In genomic region chr17:72898775-72899174, GRCm38 (mm10) we compare ENCODE assay signal across 24 mouse cellular contexts. TPM values are rescaled to one million over a fixed set of nuclear protein-coding genes. Genes with fewer than 3 reads are reported as not detected.
DNase-seq lines count a peak whose midpoint lies in the region; ATAC-seq lines count a peak whose summit lies in the region.
"Had no signal": no experiment of that assay in that cellular context is flagged by ENCODE, and none has a peak within 500 bp of the region (broad histone marks: within the 10 kb centered on the region; RNA-seq: fewer than 3 reads in every experiment).

No protein-coding gene starts in this region.

- no peaks in the 10 kb centered on the region for H3K9me3 ChIP-seq in heart, embryonic 11.5 days (replicated peaks; ENCODE audit: control insufficient read depth, low read length)
- H3K9me3 ChIP-seq in midbrain, embryonic 11.5 days (ENCODE audit: control insufficient read depth, low read length), result no peaks in the 10 kb centered on the region
- H3K9me3 ChIP-seq in midbrain, embryonic 13.5 days, result no peaks in the 10 kb centered on the region
- no peaks in the 10 kb centered on the region for H3K9me3 ChIP-seq in stomach, embryonic 16.5 days (replicated peaks; ENCODE audit: control insufficient read depth, low read length)
- H3K9me3 ChIP-seq in kidney, embryonic 15.5 days (replicated peaks), result no peaks in the 10 kb centered on the region
- H3K9me3 ChIP-seq: forebrain, embryonic 15.5 days; heart, embryonic 13.5 days; limb, embryonic 15.5 days; midbrain, embryonic 12.5 days had no signal

- peak; percentile 2 for DNase-seq in heart, postnatal 4 days
- DNase-seq in midbrain, embryonic 11.5 days (ENCODE audit: low spot score, missing footprints), result peak; percentile 60
- DNase-seq in gastrocnemius, postnatal 25 days, result no peak
- DNase-seq: adrenal gland, postnatal 10 days; B cell, adult 2 months; cerebellum, adult 18-20 months; cerebellum, postnatal 36 days; gastrocnemius, postnatal 36 days; kidney, adult 18-20 months; layer of hippocampus, adult 9-11 months had no signal

- no peak overlapping the region for H3K27ac ChIP-seq in heart, embryonic 11.5 days (ENCODE audit: low read depth, low read length)
- H3K27ac ChIP-seq in midbrain, embryonic 11.5 days (ENCODE audit: low read depth, low read length), result no peak overlapping the region
- no peak overlapping the region for H3K27ac ChIP-seq in midbrain, embryonic 13.5 days
- peak overlapping the region; percentile 65 for H3K27ac ChIP-seq in stomach, embryonic 16.5 days (ENCODE audit: low read length)
- no peak overlapping the region for H3K27ac ChIP-seq in kidney, embryonic 15.5 days
- H3K27ac ChIP-seq: forebrain, embryonic 15.5 days; heart, embryonic 13.5 days; hindbrain, embryonic 14.5 days; kidney, postnatal 0 days; limb, embryonic 15.5 days; macrophage; midbrain, embryonic 12.5 days had no signal

- H3K27me3 ChIP-seq in heart, embryonic 11.5 days (ENCODE audit: control insufficient read depth, insufficient read depth, low read length), result no peaks in the 10 kb centered on the region
- no peaks in the 10 kb centered on the region for H3K27me3 ChIP-seq in midbrain, embryonic 11.5 days (ENCODE audit: control insufficient read depth, insufficient read depth, low read length)
- H3K27me3 ChIP-seq in midbrain, embryonic 13.5 days, result no peaks in the 10 kb centered on the region
- H3K27me3 ChIP-seq in stomach, embryonic 16.5 days (ENCODE audit: control insufficient read depth, insufficient read depth, low read length), result no peaks in the 10 kb centered on the region
- H3K27me3 ChIP-seq in kidney, embryonic 15.5 days, result no peaks in the 10 kb centered on the region
- H3K27me3 ChIP-seq: forebrain, embryonic 15.5 days; heart, embryonic 13.5 days; limb, embryonic 15.5 days; midbrain, embryonic 12.5 days had no signal

- no peak overlapping the region for H3K9ac ChIP-seq in heart, embryonic 11.5 days (ENCODE audit: low read depth, low read length)
- no peak overlapping the region for H3K9ac ChIP-seq in midbrain, embryonic 11.5 days (ENCODE audit: low read length)
- no peak overlapping the region for H3K9ac ChIP-seq in midbrain, embryonic 13.5 days (replicated peaks)
- no peak overlapping the region for H3K9ac ChIP-seq in stomach, embryonic 16.5 days (ENCODE audit: low read length)
- H3K9ac ChIP-seq in kidney, embryonic 15.5 days, result no peak overlapping the region
- H3K9ac ChIP-seq: forebrain, embryonic 15.5 days; heart, embryonic 13.5 days; hindbrain, embryonic 14.5 days; limb, embryonic 15.5 days; midbrain, embryonic 12.5 days had no signal

- H3K4me3 ChIP-seq in heart, embryonic 11.5 days (ENCODE audit: low read depth, low read length), result no peak overlapping the region
- H3K4me3 ChIP-seq in midbrain, embryonic 11.5 days (ENCODE audit: low read depth, low read length), result no peak overlapping the region
- no peak overlapping the region for H3K4me3 ChIP-seq in midbrain, embryonic 13.5 days (replicated peaks)
- no peak overlapping the region for H3K4me3 ChIP-seq in stomach, embryonic 16.5 days (replicated peaks; ENCODE audit: low read length)
- H3K4me3 ChIP-seq in kidney, embryonic 15.5 days (replicated peaks), result no peak overlapping the region
- H3K4me3 ChIP-seq: forebrain, embryonic 15.5 days; heart, embryonic 13.5 days; limb, embryonic 15.5 days; midbrain, embryonic 12.5 days had no signal

- no peaks in the 10 kb centered on the region for H3K36me3 ChIP-seq in heart, embryonic 11.5 days (ENCODE audit: control insufficient read depth, insufficient read depth, low read length)
- H3K36me3 ChIP-seq in midbrain, embryonic 11.5 days (ENCODE audit: control insufficient read depth, insufficient read depth, low read length), result no peaks in the 10 kb centered on the region
- H3K36me3 ChIP-seq in midbrain, embryonic 13.5 days, result no peaks in the 10 kb centered on the region
- no peaks in the 10 kb centered on the region for H3K36me3 ChIP-seq in stomach, embryonic 16.5 days (ENCODE audit: control insufficient read depth, insufficient read depth, low read length)
- no peaks in the 10 kb centered on the region for H3K36me3 ChIP-seq in kidney, embryonic 15.5 days
- H3K36me3 ChIP-seq: forebrain, embryonic 15.5 days; heart, embryonic 13.5 days; limb, embryonic 15.5 days; midbrain, embryonic 12.5 days had no signal

- no peak overlapping the region for H3K4me2 ChIP-seq in heart, embryonic 11.5 days
- no peak overlapping the region for H3K4me2 ChIP-seq in midbrain, embryonic 11.5 days
- no peak overlapping the region for H3K4me2 ChIP-seq in midbrain, embryonic 13.5 days (replicated peaks)
- no peak overlapping the region for H3K4me2 ChIP-seq in stomach, embryonic 16.5 days (ENCODE audit: low read depth, low read length)
- no peak overlapping the region for H3K4me2 ChIP-seq in kidney, embryonic 15.5 days
- H3K4me2 ChIP-seq: forebrain, embryonic 15.5 days; heart, embryonic 13.5 days; hindbrain, embryonic 14.5 days; limb, embryonic 15.5 days; midbrain, embryonic 12.5 days had no signal

- peaks cover 10% of the 10 kb centered on the region for H3K4me1 ChIP-seq in heart, embryonic 11.5 days (ENCODE audit: control insufficient read depth, insufficient read depth, low read length)
- H3K4me1 ChIP-seq in midbrain, embryonic 11.5 days (ENCODE audit: control insufficient read depth, insufficient read depth, low read length), result no peaks in the 10 kb centered on the region
- H3K4me1 ChIP-seq in midbrain, embryonic 13.5 days (replicated peaks), result no peaks in the 10 kb centered on the region
- peaks cover 2% of the 10 kb centered on the region; the same call in 1 of the 2 replicates for H3K4me1 ChIP-seq in stomach, embryonic 16.5 days (ENCODE audit: control insufficient read depth, insufficient read depth, low read length)
- H3K4me1 ChIP-seq in kidney, embryonic 15.5 days, result peaks cover 10% of the 10 kb centered on the region; the same call in 1 of the 2 replicates
- H3K4me1 ChIP-seq: forebrain, embryonic 15.5 days; limb, embryonic 15.5 days; midbrain, embryonic 12.5 days had no signal

- ATAC-seq in heart, embryonic 11.5 days (replicated peaks; ENCODE audit: insufficient number of reproducible peaks, low FRiP score, low TSS enrichment), result no peak
- no peak for ATAC-seq in midbrain, embryonic 11.5 days (ENCODE audit: low FRiP score)
- ATAC-seq in midbrain, embryonic 13.5 days, result no peak
- ATAC-seq in granulocyte monocyte progenitor cell, adult 5-6 weeks (replicated peaks; ENCODE audit: poor library complexity, severe bottlenecking), result peak; percentile 14; the same call in 1 of the 2 replicates
- peak; percentile 94 for ATAC-seq in stomach, embryonic 16.5 days (ENCODE audit: insufficient read depth, low FRiP score)
- no peak for ATAC-seq in kidney, embryonic 15.5 days (replicated peaks; ENCODE audit: low FRiP score)
- ATAC-seq: forebrain, embryonic 15.5 days; inflammation-experienced regulatory T-cells, adult 6 months had no signal

- WGBS in heart, embryonic 11.5 days (ENCODE audit: insufficient replicate concordance), result 63% methylated on average over 3 of the region's 3 CpGs
- WGBS in midbrain, embryonic 11.5 days, result 75% methylated on average over 3 of the region's 3 CpGs
- 69% methylated on average over 3 of the region's 3 CpGs for WGBS in midbrain, embryonic 13.5 days
- 52% methylated on average over 3 of the region's 3 CpGs for WGBS in stomach, embryonic 16.5 days
- WGBS in kidney, embryonic 15.5 days, result 74% methylated on average over 3 of the region's 3 CpGs

RNA-seq across cellular contexts. Expression of gene Lbh, which starts 19.3 kb away (rescaled TPM):
- total RNA-seq in heart, postnatal 4 days (2021), result 100 to 1,000 TPM; 730 to 743 TPM
- 19.1 and 22.8 TPM in 2 replicates for polyA plus RNA-seq in heart, embryonic 11.5 days (2014; fragmentation: Nextera tagmentation; extraction: Ambion mirVana)
- polyA plus RNA-seq in midbrain, embryonic 11.5 days (2014; fragmentation: Nextera tagmentation; extraction: Ambion mirVana), result 5.1 and 5.3 TPM in 2 replicates
- polyA plus RNA-seq in midbrain, embryonic 13.5 days (2015; fragmentation: Nextera tagmentation; extraction: Ambion mirVana), result 6.3 and 7.0 TPM in 2 replicates
- total RNA-seq in granulocyte monocyte progenitor cell, adult 5-6 weeks (2014; fragmentation: Nextera tagmentation), result 21.9 and 23.5 TPM in 2 replicates
- total RNA-seq in granulocyte monocyte progenitor cell, adult 5-6 weeks (2017), result 20.9 and 21.8 TPM in 2 replicates
- polyA plus RNA-seq in stomach, embryonic 16.5 days (2015; fragmentation: Nextera tagmentation; extraction: Ambion mirVana), result 3.9 and 4.2 TPM in 2 replicates
- polyA plus RNA-seq in kidney, embryonic 15.5 days (2015; fragmentation: Nextera tagmentation; extraction: Ambion mirVana), result 7.1 and 8.9 TPM in 2 replicates
- 10 to 100 TPM in 1 of 2 experiments, 1 to 10 TPM in 1; 7.7 to 10.5 TPM for total RNA-seq in gastrocnemius, postnatal 25 days (2021)
- total RNA-seq: MEL had no signal

Comparison
In these comparisons a context has a peak if more than half of its experiments do, and no peak if none do; other contexts are left out.
1. ATAC-seq: peak in granulocyte monocyte progenitor cell, adult 5-6 weeks (single experiment) and stomach, embryonic 16.5 days (single experiment); none in heart, embryonic 11.5 days (single experiment), midbrain, embryonic 11.5 days (single experiment), midbrain, embryonic 13.5 days (single experiment) and kidney, embryonic 15.5 days (single experiment).